17 mouse cellular contexts compared by ENCODE assay signal in genomic region chr14:23391566-23391965, GRCm38 (mm10).
DNase-seq lines count a peak whose midpoint lies in the region; ATAC-seq and TF ChIP-seq lines count a peak whose summit lies in the region.
"Had no signal": no experiment of that assay in that cellular context is flagged by ENCODE, and none has a peak within 500 bp of the region (broad histone marks: within the 10 kb centered on the region; RNA-seq: fewer than 3 reads in every experiment).

No protein-coding gene starts in this region.

- H3K4me3 ChIP-seq in midbrain, embryonic 11.5 days (ENCODE audit: low read depth, low read length): no peak overlapping the region
- no peak overlapping the region for H3K4me3 ChIP-seq in midbrain, postnatal 0 days (ENCODE audit: low read depth, low read length)
- H3K4me3 ChIP-seq in limb, embryonic 10.5 days: no peak overlapping the region
- H3K4me3 ChIP-seq in gastrocnemius, adult 2 months: no peak overlapping the region
- H3K4me3 ChIP-seq: embryonic facial prominence, embryonic 12.5 days; forebrain, embryonic 15.5 days; heart, embryonic 15.5 days; hindbrain, embryonic 13.5 days had no signal

- no peaks in the 10 kb centered on the region for H3K9me3 ChIP-seq in midbrain, embryonic 11.5 days (ENCODE audit: control insufficient read depth, low read length)
- H3K9me3 ChIP-seq in midbrain, postnatal 0 days (ENCODE audit: low read length): no peaks in the 10 kb centered on the region
- H3K9me3 ChIP-seq in limb, embryonic 10.5 days (replicated peaks): no peaks in the 10 kb centered on the region
- H3K9me3 ChIP-seq: embryonic facial prominence, embryonic 12.5 days; forebrain, embryonic 15.5 days; heart, embryonic 15.5 days; hindbrain, embryonic 13.5 days had no signal

- TF ChIP-seq CTCF in midbrain, postnatal 0 days (IDR thresholded peaks at IDR 0.05): no peak
- no peak for TF ChIP-seq CTCF in gastrocnemius, adult 2 months (IDR thresholded peaks at IDR 0.05)

- H3K4me1 ChIP-seq in midbrain, embryonic 11.5 days (ENCODE audit: control insufficient read depth, insufficient read depth, low read length): no peaks in the 10 kb centered on the region
- no peaks in the 10 kb centered on the region; the same call in 1 of the 2 replicates for H3K4me1 ChIP-seq in midbrain, postnatal 0 days (ENCODE audit: insufficient read depth, low read length)
- peaks cover 62% of the 10 kb centered on the region for H3K4me1 ChIP-seq in limb, embryonic 10.5 days
- H3K4me1 ChIP-seq: forebrain, embryonic 15.5 days had no signal

- peak; percentile 54 for DNase-seq in heart, adult 11 months
- DNase-seq in heart, postnatal 36 days: no peak
- peak; percentile 33 for DNase-seq in midbrain, embryonic 11.5 days (ENCODE audit: low spot score, missing footprints)
- no peak for DNase-seq in midbrain, postnatal 0 days (ENCODE audit: low spot score)
- DNase-seq in limb, embryonic 10.5 days (ENCODE audit: low spot score): no peak
- DNase-seq in gastrocnemius, adult 2 months: no peak
- DNase-seq in urinary bladder, postnatal 4 days (ENCODE audit: low spot score in 2 of 2): no peak
- DNase-seq: cerebellum, adult 2 months; cerebellum, postnatal 14 days; gastrocnemius, postnatal 14 days; kidney, adult 18-20 months had no signal

- no peaks in the 10 kb centered on the region for H3K27me3 ChIP-seq in midbrain, embryonic 11.5 days (ENCODE audit: control insufficient read depth, insufficient read depth, low read length)
- no peaks in the 10 kb centered on the region for H3K27me3 ChIP-seq in midbrain, postnatal 0 days (ENCODE audit: insufficient read depth, low read length)
- H3K27me3 ChIP-seq in limb, embryonic 10.5 days (ENCODE audit: low read depth, poor library complexity, severe bottlenecking): peaks cover 17% of the 10 kb centered on the region; the same call in 1 of the 2 replicates
- H3K27me3 ChIP-seq: embryonic facial prominence, embryonic 12.5 days; forebrain, embryonic 15.5 days; heart, embryonic 15.5 days had no signal

- no peak overlapping the region for H3K27ac ChIP-seq in midbrain, embryonic 11.5 days (ENCODE audit: low read depth, low read length)
- H3K27ac ChIP-seq in midbrain, postnatal 0 days (ENCODE audit: low read depth, low read length): no peak overlapping the region
- peak overlapping the region; percentile 47 for H3K27ac ChIP-seq in limb, embryonic 10.5 days
- H3K27ac ChIP-seq in gastrocnemius, adult 2 months: no peak overlapping the region
- H3K27ac ChIP-seq: embryonic facial prominence, embryonic 12.5 days; forebrain, embryonic 15.5 days; heart, embryonic 15.5 days; hindbrain, embryonic 13.5 days; hindbrain, postnatal 0 days had no signal

- intact Hi-C loops in heart, postnatal 36 days (cut with DNase I): no loop called here
- intact Hi-C loops in gastrocnemius, adult 2 months (cut with DNase I): no loop called here

- no peak overlapping the region for H3K9ac ChIP-seq in midbrain, embryonic 11.5 days (ENCODE audit: low read length)
- no peak overlapping the region for H3K9ac ChIP-seq in midbrain, postnatal 0 days (replicated peaks; ENCODE audit: low read length, poor library complexity, severe bottlenecking)
- H3K9ac ChIP-seq: embryonic facial prominence, embryonic 12.5 days; forebrain, embryonic 15.5 days; heart, embryonic 15.5 days; hindbrain, embryonic 13.5 days had no signal

- no peak overlapping the region for H3K4me2 ChIP-seq in midbrain, embryonic 11.5 days
- no peak overlapping the region for H3K4me2 ChIP-seq in midbrain, postnatal 0 days (ENCODE audit: low read depth, low read length, poor library complexity, severe bottlenecking)
- H3K4me2 ChIP-seq: embryonic facial prominence, embryonic 12.5 days; forebrain, embryonic 15.5 days; heart, embryonic 11.5 days; heart, embryonic 15.5 days; hindbrain, embryonic 13.5 days had no signal

- ATAC-seq in midbrain, embryonic 11.5 days (ENCODE audit: low FRiP score): no peak
- ATAC-seq in midbrain, postnatal 0 days (ENCODE audit: low FRiP score): no peak
- ATAC-seq: forebrain, embryonic 15.5 days; hindbrain, postnatal 0 days had no signal

- WGBS in midbrain, embryonic 11.5 days: 77% methylated on average over 3 of the region's 3 CpGs
- 73% methylated on average over 3 of the region's 3 CpGs for WGBS in midbrain, postnatal 0 days
- WGBS in limb, embryonic 10.5 days: 67% methylated on average over 3 of the region's 3 CpGs

- H3K36me3 ChIP-seq in midbrain, embryonic 11.5 days (ENCODE audit: control insufficient read depth, insufficient read depth, low read length): no peaks in the 10 kb centered on the region
- no peaks in the 10 kb centered on the region for H3K36me3 ChIP-seq in midbrain, postnatal 0 days (ENCODE audit: insufficient read depth, low read length)
- H3K36me3 ChIP-seq in limb, embryonic 10.5 days: no peaks in the 10 kb centered on the region
- H3K36me3 ChIP-seq: embryonic facial prominence, embryonic 12.5 days; forebrain, embryonic 15.5 days; heart, embryonic 15.5 days; hindbrain, embryonic 13.5 days had no signal

Comparison
In these comparisons a context has a peak if more than half of its experiments do, and no peak if none do; other contexts are left out.
1. DNase-seq: peak in heart, adult 11 months (single experiment) and midbrain, embryonic 11.5 days (single experiment); none in heart, postnatal 36 days (0 of 2), midbrain, postnatal 0 days (single experiment), limb, embryonic 10.5 days (single experiment), gastrocnemius, adult 2 months (single experiment) and urinary bladder, postnatal 4 days (0 of 2).